Mouse (Mus musculus) frontal cortex, postnatal 25 days (tissue): ENCODE results near the gene Myocos.
A peak's percentile ranks its signal among the peaks of the same experiment; 100 is the strongest.
"Not testable (repeated sequence)": the region's sequence is repeated elsewhere in the genome, so short reads cannot be mapped to it uniquely, and the experiment has no call there.

Source experiments
- DNase-seq, 2 experiments: peaks; one replicate each; pipeline ENCODE4 v3.0.0; 2022; ENCODE audit warnings: low spot score in 2 of 2

Myocos gene

DNA sequence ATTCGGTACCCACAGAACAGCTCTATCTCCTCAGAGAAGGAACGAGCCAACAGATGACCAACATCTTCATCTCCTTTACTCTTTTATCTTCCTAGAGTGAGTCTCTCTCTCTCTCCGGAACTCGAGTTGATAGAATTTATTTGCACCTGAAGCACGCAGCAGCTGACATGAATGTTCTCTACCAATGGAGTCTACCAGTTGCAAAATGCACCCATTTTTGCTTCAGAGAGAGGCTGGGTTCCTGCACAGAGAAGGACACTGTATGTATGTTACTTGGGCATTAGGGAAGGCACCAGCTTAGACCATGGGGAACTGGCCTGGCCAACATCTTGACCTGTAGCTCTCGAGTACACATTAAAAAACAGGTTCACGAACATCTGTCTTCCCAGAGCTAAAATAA, at the start of gene Myocos:
TSS of gene Myocos (minus strand) at position 101 of the 400 bp plus-strand sequence.
- DNase-seq = no peak

DNA sequence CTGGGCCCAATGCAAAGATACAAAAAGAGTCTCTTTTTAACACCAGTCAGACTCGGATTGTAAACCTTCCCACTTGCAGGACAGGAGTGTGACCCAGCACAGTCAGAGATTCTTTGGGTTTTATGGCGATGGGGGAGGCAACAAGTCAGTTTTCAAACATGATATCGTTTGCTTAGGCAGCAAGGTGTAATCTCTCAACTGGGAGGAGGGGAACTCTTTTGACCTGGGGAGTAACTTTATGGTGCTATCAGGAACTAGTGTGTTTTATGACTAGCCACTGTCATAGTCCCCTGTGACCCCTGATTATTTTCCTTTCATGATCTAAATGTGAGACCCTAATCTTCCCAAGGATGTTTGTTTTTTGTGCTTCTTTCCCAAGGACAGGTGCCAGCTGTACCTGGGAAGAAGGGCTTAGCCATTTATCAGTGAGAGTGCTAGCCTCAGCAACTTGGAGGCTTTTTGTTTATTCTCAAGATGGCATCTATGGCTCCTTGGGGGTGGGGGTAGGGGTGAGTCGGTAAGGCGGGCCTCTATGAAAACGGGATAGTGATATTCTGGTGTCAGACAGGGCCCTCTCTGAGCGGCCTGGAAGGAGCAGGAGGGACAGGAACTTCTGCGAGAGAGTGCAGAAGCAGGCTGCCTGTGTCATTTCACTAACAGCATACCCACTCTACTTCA, 42.5 kb upstream of the Myocos start:
- no peak for DNase-seq

DNA sequence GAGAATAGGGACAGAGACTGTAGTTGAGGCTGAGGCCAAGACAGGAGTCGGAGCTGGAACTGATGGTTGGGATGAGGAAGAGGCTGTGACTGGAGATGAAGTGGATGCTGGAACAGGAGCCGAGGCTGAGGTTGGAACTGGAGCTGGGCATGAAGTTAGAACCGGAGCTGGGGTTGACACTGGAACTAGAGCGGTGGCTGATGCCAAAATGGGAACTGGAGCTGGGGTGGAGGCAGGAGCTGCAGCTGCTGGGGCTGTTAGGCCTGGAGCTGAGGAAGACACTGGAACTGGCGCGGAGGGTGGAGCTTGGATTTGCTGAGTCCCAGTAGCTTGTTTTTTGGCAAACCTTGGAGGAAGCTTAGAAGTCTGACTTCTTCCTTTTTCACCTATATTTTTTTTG, 39.8 kb upstream of the Myocos start:
- DNase-seq = no peak

- no peak for DNase-seq
These were observed 35.7 kb upstream of the Myocos start for GRCm38 (mm10) chr1:162693721-162694120.

DNA sequence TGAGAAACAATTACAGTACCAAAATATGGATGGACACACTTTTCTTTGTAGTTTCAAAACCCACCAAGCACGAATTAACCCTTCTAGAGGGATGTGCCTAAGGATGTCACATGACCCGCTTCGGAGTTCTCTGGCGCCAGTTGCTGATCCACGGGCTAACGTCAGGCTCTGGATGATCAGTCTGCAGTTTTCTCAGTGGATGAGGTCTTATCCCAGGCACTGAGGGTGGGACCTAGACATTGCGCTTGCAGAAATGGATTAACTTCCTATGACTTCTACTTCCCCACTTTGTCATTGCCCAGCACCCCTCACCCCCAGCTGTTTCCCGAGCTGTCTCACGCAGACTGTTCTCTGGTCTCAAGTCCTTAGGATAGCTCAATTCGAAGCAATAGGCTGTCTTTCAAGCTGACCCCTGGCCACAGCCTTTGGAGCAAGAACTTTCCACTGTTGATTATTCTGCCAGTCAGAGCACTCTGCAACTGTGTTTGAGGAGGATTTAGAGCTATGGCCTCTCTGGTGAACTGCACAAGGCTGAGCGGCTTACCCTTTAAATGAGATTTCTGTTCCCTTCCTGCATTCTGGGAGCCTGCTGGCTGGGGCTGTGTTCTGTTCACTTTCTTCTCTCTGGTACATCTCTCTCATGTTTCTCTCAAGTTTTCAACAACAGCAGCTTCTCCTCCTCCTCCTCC, 7.6 kb upstream of the Myocos start:
- DNase-seq = no peak

- DNase-seq = peak; percentile 31 to 47
These were observed 6.9 kb upstream of the Myocos start for GRCm38 (mm10) chr1:162664826-162665475.

- no peak for DNase-seq
These were observed 2.3 kb upstream of the Myocos start for GRCm38 (mm10) chr1:162660276-162660860.

DNA sequence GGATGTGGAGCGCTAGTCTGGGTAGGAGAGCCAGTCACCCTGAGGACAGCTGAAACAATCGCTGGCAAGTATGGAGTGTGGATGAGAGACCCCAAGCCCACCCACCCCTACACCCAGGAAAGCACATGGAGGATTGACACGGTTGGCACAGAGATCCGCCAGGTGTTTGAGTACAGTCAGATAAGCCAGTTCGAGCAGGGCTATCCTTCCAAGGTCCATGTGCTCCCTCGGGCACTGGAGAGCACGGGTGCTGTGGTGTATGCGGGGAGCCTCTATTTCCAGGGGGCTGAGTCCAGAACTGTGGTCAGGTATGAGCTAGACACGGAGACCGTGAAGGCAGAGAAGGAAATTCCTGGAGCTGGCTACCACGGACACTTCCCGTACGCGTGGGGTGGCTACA, 9.6 kb downstream of the Myocos start:
- no peak for DNase-seq

- DNase-seq = no peak
These were observed 11.8 kb downstream of the Myocos start for GRCm38 (mm10) chr1:162646083-162646686.

DNA sequence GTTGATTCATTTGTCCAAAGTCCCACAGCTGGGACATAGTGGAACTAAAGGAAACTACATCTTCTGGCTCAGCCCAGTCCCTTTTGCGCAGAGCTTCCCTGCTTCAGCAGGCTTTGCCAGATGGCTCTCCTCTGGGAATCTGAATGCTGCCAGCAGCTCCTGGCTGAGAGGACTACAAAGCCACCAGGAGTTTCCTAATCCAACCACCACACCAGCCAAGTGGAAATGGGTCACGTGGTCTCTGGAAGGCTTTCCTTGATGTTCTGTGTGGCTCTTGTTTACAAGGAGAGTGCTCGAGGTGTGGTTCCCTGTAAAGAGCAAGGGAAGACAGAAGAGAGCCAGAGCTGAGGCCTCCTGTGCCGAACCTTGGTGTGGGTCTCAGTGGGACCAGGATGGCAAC, 14.3 kb downstream of the Myocos start:
- DNase-seq = peak; percentile 6 to 18

- DNase-seq = no peak
These were observed 15.4 kb downstream of the Myocos start for GRCm38 (mm10) chr1:162642591-162642990.

- no peak for DNase-seq
These were observed 18.2 kb downstream of the Myocos start for GRCm38 (mm10) chr1:162639861-162640260.

GRCm38 (mm10) chr1:162639051-162639750, 18.8 kb downstream of the Myocos start, which contains the start of gene Myoc:
Myoc (plus strand) TSS chr1:162639155.
- no peak for DNase-seq

DNA sequence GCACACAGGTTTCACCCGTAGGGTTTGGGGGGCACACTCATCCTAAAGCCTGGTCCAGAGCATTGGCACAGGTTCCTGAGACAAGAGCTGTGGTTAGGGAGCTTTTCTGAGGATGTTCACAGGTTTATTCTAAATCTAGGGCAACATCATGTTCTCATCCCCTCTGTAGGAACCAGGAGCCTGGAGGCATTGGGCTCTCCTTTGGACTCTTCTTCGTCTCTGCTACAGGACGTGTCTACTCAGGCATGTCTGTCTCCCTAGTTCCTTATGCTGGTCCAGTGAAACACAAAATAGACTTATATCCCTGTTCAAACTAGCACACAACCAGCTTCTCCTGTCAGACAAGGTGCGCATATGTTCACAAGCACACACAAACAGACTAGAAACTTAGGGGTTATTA, 19.5 kb downstream of the Myocos start:
- no peak for DNase-seq

DNA sequence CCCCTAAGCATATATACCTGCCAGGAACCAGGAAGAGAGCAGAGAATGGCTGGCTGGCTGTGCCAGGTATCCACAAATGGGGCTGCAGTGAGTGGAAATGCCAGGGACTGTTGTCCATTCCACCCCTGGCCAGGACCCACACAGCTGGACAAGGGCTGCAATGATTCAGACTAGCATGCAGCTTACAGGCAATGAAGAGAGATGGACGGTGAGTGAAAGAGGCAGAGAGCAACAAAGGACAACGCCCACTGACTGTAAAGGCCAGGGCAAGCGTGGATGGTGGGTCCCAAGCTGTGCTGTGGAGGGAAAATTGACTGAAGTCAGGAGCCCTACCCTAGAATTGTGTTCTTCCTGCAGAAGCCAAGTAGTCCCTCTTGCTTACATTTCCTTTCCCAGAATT, 21.5 kb downstream of the Myocos start:
- no peak for DNase-seq

- DNase-seq = not testable (repeated sequence)
These were observed 22.6 kb downstream of the Myocos start for GRCm38 (mm10) chr1:162635291-162635931.

- not testable (repeated sequence) for DNase-seq
These were observed 29.7 kb downstream of the Myocos start for GRCm38 (mm10) chr1:162628326-162628725.

DNA sequence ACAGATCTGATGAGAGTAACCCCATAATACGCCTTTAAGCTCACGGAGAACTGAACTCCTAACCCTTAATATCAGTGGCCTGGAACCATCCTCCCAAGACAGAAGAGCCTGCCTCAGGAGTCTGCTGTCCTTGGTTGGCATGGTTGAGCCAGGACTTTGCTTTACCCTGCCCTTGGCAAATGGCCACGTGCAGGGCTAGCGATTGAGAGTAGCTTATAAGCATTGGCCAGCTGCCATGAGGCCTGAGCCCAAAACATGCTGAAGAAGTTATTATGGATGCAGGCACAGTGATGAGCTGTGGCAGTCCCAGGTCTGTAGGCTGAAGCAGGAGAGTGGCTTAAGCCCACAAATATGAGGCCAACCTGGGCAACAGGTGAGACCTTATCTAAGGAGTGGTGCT, 30.2 kb downstream of the Myocos start:
- DNase-seq = not testable (repeated sequence)

GRCm38 (mm10) chr1:162625229-162625628, 32.8 kb downstream of the Myocos start:
- DNase-seq = no peak

GRCm38 (mm10) chr1:162623895-162624294, 34.1 kb downstream of the Myocos start:
- no peak for DNase-seq

DNA sequence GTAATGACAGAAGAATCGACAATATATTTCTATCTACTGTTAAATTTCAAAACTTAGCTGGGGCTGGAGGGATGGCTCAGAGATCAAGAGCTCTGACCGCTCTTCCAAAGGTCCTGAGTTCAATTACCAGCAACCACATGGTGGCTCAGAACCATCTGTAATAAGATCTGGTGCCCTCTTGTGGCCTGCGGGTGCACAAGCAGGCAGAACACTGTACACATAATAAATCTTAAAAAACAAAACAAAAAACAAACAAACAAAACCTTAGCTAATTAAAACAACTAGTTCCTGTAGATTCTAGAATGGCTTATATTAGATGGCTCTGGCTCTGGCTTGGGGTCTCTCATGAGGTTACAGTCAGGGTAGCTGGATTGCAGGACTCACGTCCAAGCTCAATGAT, 37.5 kb downstream of the Myocos start:
- DNase-seq = no peak
